Mouse (Mus musculus) heart, embryonic 16.5 days (tissue): ENCODE data around the gene Prkcb. TPM values are rescaled to one million over a fixed set of nuclear protein-coding genes. Genes with fewer than 3 reads are reported as not detected.

ENCODE experiments used
- ATAC-seq: fragments of 200-750 bp; cut with Nextera tagmentation; replicated peaks from 2 replicates; pipeline ENCODE4 v1.8.0; 2017; ENCODE audit warnings: moderate number of reproducible peaks; ENCODE audit not compliant: insufficient read depth, low FRiP score; ENCODE audit errors: extremely low read depth
- H3K27ac ChIP-seq: fragments of 300-500 bp; sonication (generic); 2 replicates; pipeline ENCODE4 v1.5.1; 2014; ENCODE audit warnings: mild to moderate bottlenecking, low read length, control low read depth, moderate library complexity
- H3K27me3 ChIP-seq: fragments of 300-500 bp; sonication (generic); 2 replicates; pipeline ENCODE4 v1.6.1; 2014; ENCODE audit warnings: low read length, mixed read lengths; ENCODE audit not compliant: control insufficient read depth, insufficient read depth
- H3K36me3 ChIP-seq: fragments of 300-500 bp; sonication (generic); 2 replicates; pipeline ENCODE4 v1.6.1; 2014; ENCODE audit not compliant: control insufficient read depth, insufficient read depth
- H3K4me1 ChIP-seq: fragments of 300-500 bp; sonication (generic); 2 replicates; pipeline ENCODE4 v1.6.1; 2014; ENCODE audit warnings: low read length, mixed read lengths; ENCODE audit not compliant: control insufficient read depth, insufficient read depth
- H3K4me2 ChIP-seq: fragments of 300-500 bp; sonication (generic); 2 replicates; pipeline ENCODE4 v1.6.1; 2014; ENCODE audit warnings: low read depth, mild to moderate bottlenecking, control low read depth, low read length
- H3K4me3 ChIP-seq: fragments of 300-500 bp; sonication (generic); 2 replicates; pipeline ENCODE4 v1.5.1; 2014; ENCODE audit warnings: mild to moderate bottlenecking, control low read depth, low read length
- H3K9ac ChIP-seq: fragments of 300-500 bp; sonication (generic); 2 replicates; pipeline ENCODE4 v1.6.1; 2014; ENCODE audit warnings: low read length, control low read depth
- H3K9me3 ChIP-seq: fragments of 300-500 bp; sonication (generic); replicated peaks from 2 replicates; pipeline ENCODE4 v1.6.1; 2016; ENCODE audit warnings: low read length; ENCODE audit not compliant: control insufficient read depth
- WGBS: fragments of 180-500 bp; shearing (Covaris S2); extraction: QIAGEN DNeasy Blood & Tissue Kit; methylation state at CpG from one replicate; pipeline ENCODE4 v1.1.7; 2014; 5-methylcytosine and 5-hydroxymethylcytosine counted together
- polyA plus RNA-seq: library from polyadenylated mRNA; unstranded; fragments of >200 nt; fragmentation: Nextera tagmentation; extraction: Ambion mirVana; gene quantifications from 2 replicates; pipeline ENCODE4 v1.2.1, GENCODE M21; 2015

Gene Prkcb
- polyA plus RNA-seq, 1 experiment from 2014 or later = 12.0 TPM

GRCm38 (mm10) chr7:122357847-122358246, 69.3 kb downstream of the Prkcb start:
- Histone ChIP-seq H3K4me2 (no peak overlapping the region), H3K36me3 (no peaks in the 10 kb centered on the region), H3K9ac (no peak overlapping the region), H3K4me3 (no peak overlapping the region), H3K9me3 (no peaks in the 10 kb centered on the region), H3K4me1 (no peaks in the 10 kb centered on the region), H3K27me3 (no peaks in the 10 kb centered on the region), H3K27ac (no peak overlapping the region)
- WGBS = 68% methylated on average over 7 of the region's 7 CpGs
- no peak for ATAC-seq

- WGBS = 68% methylated on average over 1 of the region's 1 CpGs
- no peaks in the 10 kb centered on the region for H3K4me1 ChIP-seq
- H3K36me3 ChIP-seq = no peaks in the 10 kb centered on the region
- H3K4me3 ChIP-seq = no peak overlapping the region
- no peak for ATAC-seq
- H3K9me3 ChIP-seq = no peaks in the 10 kb centered on the region
- no peak overlapping the region for H3K9ac ChIP-seq
- no peak overlapping the region for H3K27ac ChIP-seq
- H3K4me2 ChIP-seq = no peak overlapping the region
- no peaks in the 10 kb centered on the region for H3K27me3 ChIP-seq
These were observed 78.1 kb downstream of the Prkcb start for GRCm38 (mm10) chr7:122366635-122367034.

GRCm38 (mm10) chr7:122367303-122368007, 78.9 kb downstream of the Prkcb start:
- Histone ChIP-seq H3K27me3 (no peaks in the 10 kb centered on the region), H3K4me2 (no peak overlapping the region), H3K36me3 (no peaks in the 10 kb centered on the region), H3K9ac (no peak overlapping the region), H3K4me3 (no peak overlapping the region), H3K9me3 (no peaks in the 10 kb centered on the region), H3K4me1 (no peaks in the 10 kb centered on the region), H3K27ac (no peak overlapping the region)
- no peak for ATAC-seq
- WGBS = 83% methylated on average over 7 of the region's 7 CpGs

- no peaks in the 10 kb centered on the region for H3K27me3 ChIP-seq
- H3K4me1 ChIP-seq = no peaks in the 10 kb centered on the region
- H3K36me3 ChIP-seq = no peaks in the 10 kb centered on the region
- no peaks in the 10 kb centered on the region for H3K9me3 ChIP-seq
- WGBS = 90% methylated on average over 12 of the region's 12 CpGs
- H3K4me3 ChIP-seq = no peak overlapping the region
- H3K9ac ChIP-seq = no peak overlapping the region
- no peak overlapping the region for H3K27ac ChIP-seq
- H3K4me2 ChIP-seq = no peak overlapping the region
- no peak for ATAC-seq
These were observed 81.9 kb downstream of the Prkcb start for GRCm38 (mm10) chr7:122370488-122370887.

- H3K4me1 ChIP-seq = no peaks in the 10 kb centered on the region
- no peaks in the 10 kb centered on the region for H3K9me3 ChIP-seq
- WGBS = 61% methylated on average over 5 of the region's 5 CpGs
- no peak overlapping the region for H3K9ac ChIP-seq
- no peak overlapping the region for H3K4me3 ChIP-seq
- no peak for ATAC-seq
- no peak overlapping the region for H3K4me2 ChIP-seq
- no peak overlapping the region for H3K27ac ChIP-seq
- H3K27me3 ChIP-seq = no peaks in the 10 kb centered on the region
- H3K36me3 ChIP-seq = no peaks in the 10 kb centered on the region
These were observed 83.4 kb downstream of the Prkcb start for GRCm38 (mm10) chr7:122371947-122372346.

- Histone ChIP-seq H3K4me3 (no peak overlapping the region), H3K27ac (no peak overlapping the region), H3K4me1 (no peaks in the 10 kb centered on the region), H3K27me3 (no peaks in the 10 kb centered on the region), H3K36me3 (no peaks in the 10 kb centered on the region), H3K9ac (no peak overlapping the region), H3K9me3 (no peaks in the 10 kb centered on the region), H3K4me2 (no peak overlapping the region)
- 58% methylated on average over 3 of the region's 3 CpGs for WGBS
- ATAC-seq = no peak
These were observed 83.8 kb downstream of the Prkcb start for GRCm38 (mm10) chr7:122372349-122372748.

GRCm38 (mm10) chr7:122376845-122377244, 88.3 kb downstream of the Prkcb start:
- Histone ChIP-seq H3K9ac (no peak overlapping the region), H3K9me3 (no peaks in the 10 kb centered on the region)
- no peak for ATAC-seq

GRCm38 (mm10) chr7:122377967-122378366, 89.4 kb downstream of the Prkcb start:
- H3K27ac ChIP-seq = no peak overlapping the region
- H3K4me1 ChIP-seq = peaks cover 5% of the 10 kb centered on the region
- H3K27me3 ChIP-seq = no peaks in the 10 kb centered on the region
- no peak overlapping the region for H3K9ac ChIP-seq
- no peak overlapping the region for H3K4me3 ChIP-seq
- H3K36me3 ChIP-seq = no peaks in the 10 kb centered on the region
- WGBS = 76% methylated on average over 3 of the region's 3 CpGs
- no peaks in the 10 kb centered on the region for H3K9me3 ChIP-seq
- ATAC-seq = no peak
- no peak overlapping the region for H3K4me2 ChIP-seq

More at GRCm38 (mm10) chr7:122376845-122377244, 88.3 kb downstream of the Prkcb start:
- Histone ChIP-seq H3K36me3 (no peaks in the 10 kb centered on the region), H3K27ac (no peak overlapping the region), H3K4me3 (no peak overlapping the region), H3K27me3 (no peaks in the 10 kb centered on the region), H3K4me2 (no peak overlapping the region), H3K4me1 (peaks cover 5% of the 10 kb centered on the region)

- Histone ChIP-seq H3K4me2 (peak overlapping the region; percentile 24), H3K27me3 (no peaks in the 10 kb centered on the region), H3K27ac (no peak overlapping the region), H3K4me1 (peaks cover 5% of the 10 kb centered on the region), H3K36me3 (no peaks in the 10 kb centered on the region), H3K9ac (no peak overlapping the region), H3K4me3 (no peak overlapping the region), H3K9me3 (no peaks in the 10 kb centered on the region)
- WGBS = 25% methylated on average over 10 of the region's 10 CpGs
- peak; percentile 69 for ATAC-seq
These were observed 89.9 kb downstream of the Prkcb start for GRCm38 (mm10) chr7:122378473-122378872.
